Mouse (Mus musculus): ENCODE data around the gene Rundc3b.

Gene Rundc3b

DNA sequence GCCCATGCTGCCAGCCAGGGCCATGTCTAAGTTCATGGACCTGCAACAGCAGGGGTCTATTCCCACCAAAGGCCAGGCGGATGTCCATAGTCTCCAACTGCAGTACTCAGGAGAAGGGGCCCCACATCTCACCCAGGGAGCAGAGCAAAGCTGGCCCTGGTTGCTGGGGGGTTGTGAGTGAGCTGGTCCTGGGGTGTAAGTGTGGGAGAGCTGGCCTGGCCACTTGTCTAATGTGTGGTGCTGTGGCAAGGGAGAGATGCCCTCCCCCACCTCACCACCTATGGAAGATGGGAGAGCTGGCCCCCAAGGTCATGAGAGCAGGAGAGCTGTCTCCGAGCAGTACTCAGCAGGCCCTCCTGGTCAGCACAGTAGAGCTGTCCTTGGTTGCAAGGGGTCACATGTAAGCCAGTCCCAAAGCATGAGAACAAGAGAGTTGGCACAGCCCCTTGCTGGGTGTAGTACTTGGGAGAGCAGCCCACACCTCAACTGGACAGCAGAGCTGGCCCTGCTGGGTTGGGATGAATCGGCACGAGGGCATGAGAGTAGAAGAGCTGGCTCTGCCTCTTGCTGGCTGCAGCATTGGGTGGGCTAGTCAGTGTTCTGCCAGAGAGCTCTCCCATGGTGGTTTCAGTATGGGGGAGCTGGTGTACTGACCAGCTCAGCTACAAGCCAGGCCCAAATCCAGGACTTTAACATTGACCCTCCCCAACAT is 134.6 kb downstream of the Rundc3b start:
- no peak for DNase-seq

DNA sequence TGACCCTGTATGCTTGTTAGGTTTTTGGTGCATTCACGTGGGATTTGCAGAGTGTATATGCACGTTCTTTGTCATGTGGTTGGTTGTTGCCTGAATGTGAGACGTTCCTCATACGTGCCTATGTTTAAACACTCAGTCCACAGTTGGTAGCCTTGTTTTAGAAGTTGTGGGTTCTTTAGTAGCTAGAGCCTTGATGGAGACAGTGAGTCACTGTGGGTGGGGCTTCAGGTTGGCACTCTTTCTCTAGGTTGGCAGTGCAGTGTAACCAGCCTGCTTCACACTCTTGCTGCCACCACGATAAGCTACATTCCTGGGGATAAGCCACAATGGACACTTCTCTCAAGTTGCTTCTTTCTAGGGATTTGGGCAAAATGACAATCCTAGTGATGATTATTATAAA is 166.2 kb downstream of the Rundc3b start:
- no peak for DNase-seq

DNA sequence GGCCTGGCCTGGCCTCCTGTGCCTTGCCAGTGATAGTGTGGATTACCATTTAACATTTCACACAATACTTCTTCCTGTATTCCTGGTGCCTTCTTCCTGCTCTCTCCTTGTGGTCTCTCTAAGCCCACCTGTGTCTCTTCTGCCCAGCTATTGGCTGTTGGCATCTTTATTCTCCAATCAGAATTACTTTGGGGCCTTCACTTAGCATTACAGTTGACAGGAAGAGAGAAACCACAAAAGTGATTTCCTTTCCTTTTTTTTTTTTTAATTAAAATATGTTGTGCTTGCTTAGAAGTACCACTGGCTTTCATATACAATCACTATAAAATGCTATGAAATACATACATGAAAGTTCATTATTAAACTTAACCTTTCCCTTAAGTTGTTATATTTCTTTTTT is 167.2 kb downstream of the Rundc3b start:
- DNase-seq: no peak
